Mouse (Mus musculus) olfactory bulb, adult 2 months (tissue): ENCODE measurements around the gene Cdh12.

Source experiments
- CTCF ChIP-seq: fragments of 200-500 bp; IDR thresholded peaks from 2 replicates; pipeline ENCODE4 v1.5.1; 2012; ENCODE audit warnings: low read depth, mild to moderate bottlenecking, low read length, moderate library complexity; ENCODE audit not compliant: insufficient read depth
- POLR2A ChIP-seq: fragments of 200-500 bp; IDR thresholded peaks from 2 replicates; pipeline ENCODE4 v1.6.1; 2012; ENCODE audit warnings: mild to moderate bottlenecking, low read depth, low read length, moderate library complexity; ENCODE audit not compliant: insufficient read depth

DNA sequence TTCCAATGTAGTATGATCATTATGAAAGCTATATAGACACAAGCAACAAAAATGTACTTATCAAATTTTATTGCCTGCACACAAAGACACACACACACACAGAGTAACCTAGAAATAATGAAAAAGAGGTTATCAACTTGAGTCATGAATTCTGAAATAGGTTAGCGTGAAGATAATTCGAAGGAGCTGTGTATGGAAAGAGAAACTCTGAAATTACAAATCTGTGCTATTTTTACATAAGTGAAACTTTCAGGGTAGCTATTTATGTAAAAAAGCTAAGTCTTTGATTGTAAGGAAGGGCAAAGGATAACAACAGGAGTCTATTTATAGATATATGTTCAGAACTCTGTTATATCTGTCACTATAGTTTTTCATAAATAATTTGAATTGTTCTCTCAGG lies 427.9 kb downstream of the Cdh12 start:
- no peak for TF ChIP-seq POLR2A
- no peak for TF ChIP-seq CTCF
